Mouse (Mus musculus) embryonic facial prominence, embryonic 13.5 days (tissue): ENCODE results near the gene Myo16. TPM values are rescaled to one million over a fixed set of nuclear protein-coding genes. Genes with fewer than 3 reads are reported as not detected.

Experiments
- ATAC-seq: fragments of 200-750 bp; cut with Nextera tagmentation; 2 replicates; pipeline ENCODE4 v1.8.0; 2017; ENCODE audit warnings: low read depth; ENCODE audit not compliant: insufficient number of reproducible peaks, insufficient read depth, low FRiP score, low TSS enrichment
- H3K27ac ChIP-seq: fragments of 300-500 bp; sonication (generic); 2 replicates; pipeline ENCODE4 v1.5.1; 2015; ENCODE audit warnings: moderate library complexity, mild to moderate bottlenecking, inconsistent platforms
- H3K27me3 ChIP-seq: fragments of 300-500 bp; sonication (generic); 2 replicates; pipeline ENCODE4 v1.6.1; 2015; ENCODE audit warnings: mild to moderate bottlenecking, inconsistent platforms
- H3K36me3 ChIP-seq: fragments of 300-500 bp; sonication (generic); 2 replicates; pipeline ENCODE4 v1.6.1; 2015; ENCODE audit warnings: mild to moderate bottlenecking, inconsistent platforms
- H3K4me1 ChIP-seq: fragments of 300-500 bp; sonication (generic); 2 replicates; pipeline ENCODE4 v1.6.1; 2015; ENCODE audit warnings: inconsistent platforms
- H3K4me2 ChIP-seq: fragments of 300-500 bp; sonication (generic); 2 replicates; pipeline ENCODE4 v1.6.1; 2015; ENCODE audit warnings: moderate library complexity, mild to moderate bottlenecking, inconsistent platforms
- H3K4me3 ChIP-seq: fragments of 300-500 bp; sonication (generic); 2 replicates; pipeline ENCODE4 v1.5.1; 2015; ENCODE audit warnings: mild to moderate bottlenecking, inconsistent platforms
- H3K9ac ChIP-seq: fragments of 300-500 bp; sonication (generic); 2 replicates; pipeline ENCODE4 v1.6.1; 2015; ENCODE audit warnings: mild to moderate bottlenecking, inconsistent platforms
- H3K9me3 ChIP-seq: fragments of 300-500 bp; sonication (generic); 2 replicates; pipeline ENCODE4 v1.6.1; 2016; ENCODE audit warnings: inconsistent platforms
- WGBS: fragments of 180-500 bp; shearing (Covaris S2); methylation state at CpG from one replicate; pipeline ENCODE4 v1.1.7; 2015; ENCODE audit warnings: mixed read lengths; 5-methylcytosine and 5-hydroxymethylcytosine counted together
- polyA plus RNA-seq: library from polyadenylated mRNA; unstranded; fragments of >200 nt; fragmentation: Nextera tagmentation; extraction: Ambion mirVana; gene quantifications from 2 replicates; pipeline ENCODE4 v1.2.1, GENCODE M21; 2015

The Myo16 gene
- polyA plus RNA-seq, 1 experiment from 2014 or later: 0.46 TPM

DNA sequence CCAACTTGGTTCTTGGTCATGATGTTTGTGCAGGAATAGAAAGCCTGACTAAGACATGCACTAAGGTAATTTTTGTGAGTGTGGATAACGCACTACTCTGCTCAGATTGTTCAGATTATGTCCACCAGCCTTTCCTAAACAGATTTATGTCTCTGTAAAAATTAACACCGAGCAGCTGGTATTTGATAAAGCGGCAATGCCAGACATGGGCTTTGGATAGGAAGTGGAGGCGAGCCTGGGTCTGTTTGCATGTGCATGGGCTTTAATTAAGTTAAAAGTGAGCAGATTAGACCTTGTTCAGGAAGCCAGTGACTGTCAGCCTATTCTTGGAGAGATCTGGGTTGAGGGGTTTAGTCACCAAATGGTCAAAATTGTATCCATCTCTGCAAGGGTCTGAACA is 367.8 kb downstream of the Myo16 start:
- no peak overlapping the region for H3K27ac ChIP-seq
- no peaks in the 10 kb centered on the region for H3K36me3 ChIP-seq
- 72% methylated on average over 4 of the region's 4 CpGs for WGBS
- no peak for ATAC-seq
- H3K4me1 ChIP-seq: peaks cover 7% of the 10 kb centered on the region
- H3K9me3 ChIP-seq: no peaks in the 10 kb centered on the region
- no peak overlapping the region for H3K9ac ChIP-seq
- no peak overlapping the region for H3K4me3 ChIP-seq
- H3K4me2 ChIP-seq: no peak overlapping the region
- H3K27me3 ChIP-seq: no peaks in the 10 kb centered on the region

DNA sequence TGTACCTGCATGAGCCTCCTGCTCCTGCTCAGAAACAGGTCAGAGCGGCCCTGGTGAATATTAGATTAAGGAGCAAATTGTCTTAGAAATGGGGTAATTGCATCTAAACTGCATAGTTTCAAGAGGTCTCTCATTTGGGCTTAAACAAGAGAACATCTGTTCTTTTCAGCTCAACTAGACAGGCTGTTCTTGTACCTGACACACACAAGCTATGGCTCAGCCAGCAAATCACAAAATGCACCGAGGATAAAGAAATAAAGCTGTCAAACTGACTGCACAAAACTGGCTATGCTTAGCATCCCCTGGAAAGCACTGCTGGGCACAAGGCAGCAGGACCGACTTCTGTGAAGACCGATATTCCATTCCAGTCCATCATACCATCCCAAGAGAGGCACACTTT is 372.0 kb downstream of the Myo16 start:
- Histone ChIP-seq H3K4me2 (peak overlapping the region; percentile 16; the same call in 1 of the 2 replicates), H3K9me3 (no peaks in the 10 kb centered on the region), H3K4me3 (no peak overlapping the region), H3K27me3 (no peaks in the 10 kb centered on the region), H3K4me1 (peaks cover 7% of the 10 kb centered on the region), H3K36me3 (no peaks in the 10 kb centered on the region), H3K27ac (no peak overlapping the region), H3K9ac (no peak overlapping the region)
- ATAC-seq: no peak
- WGBS: 36% methylated on average over 4 of the region's 4 CpGs

DNA sequence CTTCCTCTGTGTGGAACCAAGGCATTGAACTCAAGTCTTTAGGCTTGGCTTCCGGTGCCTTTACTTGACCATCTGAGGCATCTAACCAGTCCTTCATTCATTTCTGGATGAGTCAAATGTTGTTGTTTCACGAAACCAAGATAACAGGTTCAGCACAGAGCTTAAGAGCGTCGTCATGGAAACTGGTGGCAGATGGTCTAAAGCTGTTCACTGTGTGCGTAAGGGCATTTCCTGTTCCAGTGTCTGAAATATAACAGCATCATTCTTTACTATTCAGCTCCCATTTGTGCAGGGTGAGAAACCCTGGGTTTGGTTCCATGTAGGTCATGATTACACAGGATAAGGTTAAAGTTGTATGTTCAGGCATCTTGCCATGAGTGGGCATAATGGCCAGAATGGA is 372.9 kb downstream of the Myo16 start:
- H3K9ac ChIP-seq: no peak overlapping the region
- no peak overlapping the region for H3K4me2 ChIP-seq
- ATAC-seq: no peak
- no peaks in the 10 kb centered on the region for H3K9me3 ChIP-seq
- H3K36me3 ChIP-seq: no peaks in the 10 kb centered on the region
- H3K4me3 ChIP-seq: no peak overlapping the region
- H3K4me1 ChIP-seq: peaks cover 7% of the 10 kb centered on the region
- no peaks in the 10 kb centered on the region for H3K27me3 ChIP-seq
- 81% methylated on average over 5 of the region's 5 CpGs for WGBS
- no peak overlapping the region for H3K27ac ChIP-seq

DNA sequence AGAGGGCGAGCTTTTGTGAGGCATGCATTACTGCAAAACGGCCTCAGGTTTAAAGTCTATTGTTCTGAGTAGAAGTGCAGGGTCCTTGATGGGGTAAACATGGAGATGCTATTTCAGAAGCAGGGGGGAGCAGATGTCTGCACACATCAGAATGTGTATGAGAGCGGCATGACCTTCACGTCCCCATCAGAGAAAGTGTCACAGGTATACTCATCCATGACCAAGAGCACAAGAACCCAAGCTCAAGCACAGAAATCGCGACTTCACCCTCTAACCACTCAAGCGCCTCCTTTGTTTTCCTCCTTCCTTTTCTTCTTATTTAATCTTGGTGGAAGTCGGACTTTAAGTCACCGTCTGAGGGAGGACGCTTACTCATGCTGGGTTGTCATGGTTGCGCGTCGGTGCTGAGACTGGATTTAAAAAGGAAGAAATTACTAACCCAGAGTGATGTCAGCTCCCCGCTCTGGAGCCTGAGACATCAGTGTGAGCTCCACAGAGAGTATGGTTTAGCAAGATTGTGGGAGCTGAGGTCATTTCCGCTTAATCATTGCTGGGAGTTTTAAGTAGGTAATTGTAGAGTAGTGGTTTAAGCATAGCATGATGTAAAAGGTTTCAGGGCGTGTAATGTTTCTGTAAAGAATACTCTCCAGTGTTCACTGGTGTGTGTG is 381.0 kb downstream of the Myo16 start:
- no peak overlapping the region for H3K4me3 ChIP-seq
- WGBS: 60% methylated on average over 16 of the region's 16 CpGs
- H3K36me3 ChIP-seq: no peaks in the 10 kb centered on the region
- H3K9me3 ChIP-seq: no peaks in the 10 kb centered on the region
- ATAC-seq: 0 out of 2 replicates have a peak, but pooled peaks have one; percentile 20
- H3K9ac ChIP-seq: no peak overlapping the region
- no peaks in the 10 kb centered on the region for H3K4me1 ChIP-seq
- H3K27me3 ChIP-seq: no peaks in the 10 kb centered on the region; the same call in 1 of the 2 replicates
- no peak overlapping the region for H3K27ac ChIP-seq
- no peak overlapping the region for H3K4me2 ChIP-seq

- 46% methylated on average over 6 of the region's 6 CpGs for WGBS
- no peaks in the 10 kb centered on the region for H3K9me3 ChIP-seq
Observed at GRCm38 (mm10) chr8:10538319-10538718, 384.6 kb downstream of the Myo16 start.

GRCm38 (mm10) chr8:10539665-10540064 is 386.0 kb downstream of the Myo16 start:
- Histone ChIP-seq H3K9ac (no peak overlapping the region), H3K4me3 (no peak overlapping the region), H3K4me1 (no peaks in the 10 kb centered on the region), H3K36me3 (no peaks in the 10 kb centered on the region), H3K9me3 (peaks cover 6% of the 10 kb centered on the region; the same call in 1 of the 2 replicates), H3K27ac (no peak overlapping the region), H3K4me2 (no peak overlapping the region), H3K27me3 (no peaks in the 10 kb centered on the region)
- no peak for ATAC-seq
- 81% methylated on average over 4 of the region's 4 CpGs for WGBS

More at GRCm38 (mm10) chr8:10538319-10538718, 384.6 kb downstream of the Myo16 start:
- Histone ChIP-seq H3K27me3 (no peaks in the 10 kb centered on the region; the same call in 1 of the 2 replicates), H3K36me3 (no peaks in the 10 kb centered on the region), H3K4me1 (no peaks in the 10 kb centered on the region), H3K27ac (no peak overlapping the region), H3K9ac (no peak overlapping the region), H3K4me2 (no peak overlapping the region), H3K4me3 (no peak overlapping the region)
- no peak for ATAC-seq

DNA sequence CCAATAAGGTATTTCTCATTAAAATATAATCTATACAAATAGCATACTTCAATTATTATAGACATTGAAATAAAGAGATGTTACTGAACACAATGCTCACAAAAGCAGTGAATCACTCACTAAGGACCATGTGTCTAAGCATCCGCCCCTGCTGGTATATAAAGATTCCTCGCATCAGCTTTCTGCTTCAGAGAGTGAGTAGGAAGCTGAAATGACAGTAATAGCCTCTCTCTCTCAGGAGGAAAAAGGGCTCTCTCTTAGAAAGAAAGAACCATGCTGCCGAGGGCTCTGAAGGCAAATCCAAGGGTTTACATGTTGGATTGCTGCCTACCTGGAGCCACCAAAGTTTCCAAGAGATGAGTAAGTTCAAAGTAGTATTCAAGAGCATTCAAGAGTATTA is 392.2 kb downstream of the Myo16 start:
- H3K4me3 ChIP-seq: no peak overlapping the region
- no peak overlapping the region for H3K27ac ChIP-seq
- peaks cover 6% of the 10 kb centered on the region; the same call in 1 of the 2 replicates for H3K9me3 ChIP-seq
- no peak overlapping the region for H3K9ac ChIP-seq
- H3K36me3 ChIP-seq: no peaks in the 10 kb centered on the region
- no peak for ATAC-seq
- 84% methylated on average over 3 of the region's 3 CpGs for WGBS
- H3K4me1 ChIP-seq: no peaks in the 10 kb centered on the region
- no peaks in the 10 kb centered on the region for H3K27me3 ChIP-seq
- H3K4me2 ChIP-seq: no peak overlapping the region

DNA sequence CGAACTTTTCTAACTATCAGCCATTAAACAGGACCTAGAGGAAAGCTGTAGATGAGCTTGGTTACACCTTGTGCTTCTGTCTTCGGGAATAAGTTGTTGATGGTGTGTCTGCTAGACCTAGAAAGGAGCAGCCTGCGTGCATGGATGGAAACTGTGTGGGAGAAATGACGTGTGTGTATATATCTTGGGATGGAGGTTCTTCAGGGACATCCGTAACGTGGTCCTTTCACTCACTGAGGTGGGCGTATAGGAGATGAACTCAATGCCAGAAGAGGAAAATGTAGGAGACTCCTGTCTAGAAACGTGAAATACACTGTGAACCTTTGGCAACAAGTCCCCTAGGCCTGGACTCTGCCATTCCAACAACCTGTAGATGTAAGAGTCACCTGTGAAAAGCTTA is 392.8 kb downstream of the Myo16 start:
- H3K4me3 ChIP-seq: no peak overlapping the region
- 89% methylated on average over 8 of the region's 8 CpGs for whole genome bisulfite sequencing
- no peak overlapping the region for H3K27ac ChIP-seq
- H3K4me1 ChIP-seq: no peaks in the 10 kb centered on the region
- ATAC-seq: no peak
- no peaks in the 10 kb centered on the region for H3K27me3 ChIP-seq
- no peak overlapping the region for H3K4me2 ChIP-seq
- H3K9ac ChIP-seq: no peak overlapping the region
- no peaks in the 10 kb centered on the region for H3K36me3 ChIP-seq
- peaks cover 6% of the 10 kb centered on the region; the same call in 1 of the 2 replicates for H3K9me3 ChIP-seq

- WGBS: 74% methylated on average over 9 of the region's 9 CpGs
- Histone ChIP-seq H3K27ac (no peak overlapping the region), H3K9ac (no peak overlapping the region)
Observed at GRCm38 (mm10) chr8:10548003-10548584, 394.4 kb downstream of the Myo16 start.

DNA sequence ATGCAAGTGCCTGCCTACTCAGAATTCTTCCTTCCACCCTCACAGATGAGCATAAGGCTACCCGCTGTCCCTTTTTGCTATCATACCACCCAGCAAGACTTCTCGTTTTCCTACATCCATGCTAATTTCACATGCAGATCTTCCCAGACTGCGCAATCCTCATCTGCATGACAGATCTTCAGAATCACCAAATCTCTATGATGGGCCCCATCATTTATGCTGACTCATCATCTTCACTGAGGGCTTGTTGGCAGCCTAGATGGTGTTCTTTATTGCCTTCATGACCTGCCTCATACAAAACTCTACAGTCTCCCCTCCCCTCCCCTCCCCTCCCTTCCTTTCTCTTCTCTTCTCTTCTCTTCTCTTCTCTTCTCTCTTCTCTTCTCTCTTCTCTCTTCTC is 395.7 kb downstream of the Myo16 start:
- Histone ChIP-seq H3K27me3 (no peaks in the 10 kb centered on the region), H3K27ac (no peak overlapping the region), H3K4me3 (no peak overlapping the region), H3K4me2 (no peak overlapping the region), H3K9me3 (peaks cover under 1% of the 10 kb centered on the region; the same call in 1 of the 2 replicates), H3K4me1 (no peaks in the 10 kb centered on the region), H3K36me3 (no peaks in the 10 kb centered on the region), H3K9ac (no peak overlapping the region)
- ATAC-seq: no peak
- 93% methylated on average over 3 of the region's 3 CpGs for WGBS

More at GRCm38 (mm10) chr8:10548003-10548584, 394.4 kb downstream of the Myo16 start:
- H3K4me1 ChIP-seq: no peaks in the 10 kb centered on the region
- no peaks in the 10 kb centered on the region for H3K27me3 ChIP-seq
- H3K4me2 ChIP-seq: no peak overlapping the region
- no peak for ATAC-seq
- peaks cover 6% of the 10 kb centered on the region; the same call in 1 of the 2 replicates for H3K9me3 ChIP-seq
- no peaks in the 10 kb centered on the region for H3K36me3 ChIP-seq
- no peak overlapping the region for H3K4me3 ChIP-seq

- Histone ChIP-seq H3K27ac (no peak overlapping the region), H3K27me3 (no peaks in the 10 kb centered on the region), H3K9me3 (no peaks in the 10 kb centered on the region), H3K4me1 (no peaks in the 10 kb centered on the region), H3K36me3 (no peaks in the 10 kb centered on the region), H3K4me3 (no peak overlapping the region), H3K4me2 (no peak overlapping the region), H3K9ac (no peak overlapping the region)
- whole genome bisulfite sequencing: 74% methylated on average over 7 of the region's 7 CpGs
- no peak for ATAC-seq
Observed at GRCm38 (mm10) chr8:10557961-10558360, 404.2 kb downstream of the Myo16 start.

DNA sequence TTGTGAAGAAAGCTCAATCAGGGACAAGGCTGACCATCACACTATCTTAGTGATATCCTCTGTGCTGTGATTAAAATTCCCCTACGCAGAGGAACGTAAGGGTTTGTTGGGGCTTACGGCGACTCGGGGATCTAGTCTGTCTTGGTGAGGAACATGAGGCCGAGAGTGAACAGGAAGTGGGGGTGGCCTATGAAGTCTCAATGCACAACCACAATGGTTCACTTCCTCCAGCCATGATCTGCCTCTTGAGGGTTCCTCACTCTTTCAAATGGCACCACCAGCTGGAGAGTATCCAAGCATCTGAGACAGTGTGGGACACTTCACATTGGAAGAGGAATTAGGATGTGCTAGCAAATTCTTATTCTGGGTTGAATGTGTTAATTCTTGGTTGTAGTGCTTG is 405.8 kb downstream of the Myo16 start:
- Histone ChIP-seq H3K27ac (no peak overlapping the region), H3K27me3 (no peaks in the 10 kb centered on the region), H3K4me1 (no peaks in the 10 kb centered on the region), H3K9ac (no peak overlapping the region), H3K4me2 (no peak overlapping the region), H3K36me3 (no peaks in the 10 kb centered on the region), H3K4me3 (no peak overlapping the region), H3K9me3 (no peaks in the 10 kb centered on the region)
- ATAC-seq: no peak
- 87% methylated on average over 6 of the region's 6 CpGs for WGBS
